Mouse (Mus musculus) megakaryocyte, embryonic 14.5 days (primary cell): ENCODE data around the gene Cers6.

Experiments used
- FLI1 ChIP-seq: IDR thresholded peaks from 2 replicates; pipeline ENCODE4 v1.6.1; 2012; ENCODE audit warnings: low read length, inconsistent platforms, mixed read lengths
- GATA1 ChIP-seq: IDR thresholded peaks from 3 replicates; pipeline ENCODE4 v1.6.1; 2012; ENCODE audit warnings: mixed read lengths, low read length, inconsistent platforms, borderline replicate concordance

GRCm38 (mm10) chr2:68900640-68901378, 39.6 kb downstream of the Cers6 start:
- TF ChIP-seq GATA1 (peak; percentile 16; the same call in 1 of the 3 replicates), FLI1 (no peak)
